Mouse (Mus musculus): ENCODE results near the gene Hddc3. TPM values are rescaled to one million over a fixed set of nuclear protein-coding genes. Genes with fewer than 3 reads are reported as not detected.

Gene Hddc3
- polyA plus RNA-seq (2015; fragmentation: Nextera tagmentation; extraction: Ambion mirVana) = 8.5 and 9.2 TPM in 2 replicates

- TF ChIP-seq EP300 (IDR thresholded peaks at IDR 0.05) = no peak
- peak; percentile 86 for TF ChIP-seq CTCF (IDR thresholded peaks at IDR 0.05)
- H3K36me3 ChIP-seq (ENCODE audit: insufficient read depth, low read length) = no peaks in the 10 kb centered on the region
- H3K4me1 ChIP-seq (ENCODE audit: insufficient read depth, low read depth, low read length) = peaks cover 15% of the 10 kb centered on the region; the same call in 1 of the 2 replicates
- peak within 1 kb of the TSS; percentile 81 for H3K4me2 ChIP-seq (replicated peaks; ENCODE audit: low read depth, low read length)
- no peaks in the 10 kb centered on the region for H3K9me3 ChIP-seq (ENCODE audit: low read length)
- ATAC-seq (peak; percentile 38), DNase-seq (ENCODE audit: low spot score) (peak; percentile 96)
- H3K4me3 ChIP-seq (ENCODE audit: low read depth, low read length) = peak within 1 kb of the TSS; percentile 50
- no peaks in the 10 kb centered on the region for H3K27me3 ChIP-seq (replicated peaks; ENCODE audit: insufficient read depth, low read length)
- H3K9ac ChIP-seq (replicated peaks; ENCODE audit: low read depth) = peak within 1 kb of the TSS; percentile 56
- WGBS = 2% methylated on average over 25 of the region's 25 CpGs
- peak within 1 kb of the TSS; percentile 66 for H3K27ac ChIP-seq (ENCODE audit: low read length)
These were observed at the start of gene Hddc3 for GRCm38 (mm10) chr7:80342858-80343257. TSS of gene Hddc3 (plus strand) at chr7:80343104.

DNA sequence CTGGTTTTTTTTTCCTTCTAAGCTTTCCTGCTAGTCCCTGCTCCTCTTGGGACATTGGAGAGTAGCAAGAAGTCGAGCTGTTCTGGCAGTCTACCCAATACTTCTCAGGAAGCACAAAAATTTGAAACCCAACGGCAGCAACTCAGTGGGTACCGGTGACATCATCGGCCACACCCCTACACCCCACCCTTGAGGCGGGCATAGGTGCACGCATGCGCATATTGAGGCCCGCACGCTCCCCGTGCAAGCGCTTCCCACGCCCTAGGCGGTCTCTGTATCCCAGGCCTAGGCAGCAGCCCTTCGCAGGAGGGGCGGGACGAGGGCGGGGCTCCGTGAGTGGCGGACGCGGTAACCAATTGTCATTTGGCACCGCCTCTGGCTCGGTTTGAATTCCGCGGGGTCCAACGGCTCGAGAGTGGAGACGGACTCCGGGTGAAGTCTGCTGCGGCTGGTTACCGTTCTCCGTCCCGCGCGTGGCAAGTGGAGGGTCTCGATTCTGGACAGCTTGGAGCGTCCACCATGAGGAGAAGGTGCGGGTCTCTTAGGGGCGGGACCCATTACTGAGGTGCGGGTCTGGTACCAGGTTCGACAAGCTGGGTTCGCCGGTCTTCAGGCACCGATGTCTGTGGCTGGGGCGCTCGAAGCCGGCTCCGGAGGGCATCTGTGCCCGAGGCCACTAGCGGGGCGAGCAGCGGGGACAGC lies 48.7 kb upstream of the Hddc3 start, which contains the start of gene Prc1:
Gene Prc1, plus strand, starts transcription at position 389 of the 702 bp plus-strand sequence.
- H3K4me2 ChIP-seq (replicated peaks; ENCODE audit: low read depth, low read length) = peak within 1 kb of the TSS; percentile 84
- peak within 1 kb of the TSS; percentile 40 for H3K9ac ChIP-seq (replicated peaks; ENCODE audit: low read depth)
- peak; percentile 3; the same call in 1 of the 2 replicates for TF ChIP-seq CTCF (IDR thresholded peaks at IDR 0.05)
- no peak for TF ChIP-seq EP300 (IDR thresholded peaks at IDR 0.05)
- no peaks in the 10 kb centered on the region; the same call in 1 of the 2 replicates for H3K4me1 ChIP-seq (ENCODE audit: insufficient read depth, low read depth, low read length)
- no peaks in the 10 kb centered on the region for H3K36me3 ChIP-seq (ENCODE audit: insufficient read depth, low read length)
- ATAC-seq (peak; percentile 100), DNase-seq (ENCODE audit: low spot score) (peak; percentile 98)
- under 1% methylated on average over 51 of the region's 52 CpGs for WGBS
- H3K27me3 ChIP-seq (replicated peaks; ENCODE audit: insufficient read depth, low read length) = no peaks in the 10 kb centered on the region
- no peaks in the 10 kb centered on the region for H3K9me3 ChIP-seq (ENCODE audit: low read length)
- H3K4me3 ChIP-seq (ENCODE audit: low read depth, low read length) = peak within 1 kb of the TSS; percentile 62
- H3K27ac ChIP-seq (ENCODE audit: low read length) = peak within 1 kb of the TSS; percentile 66

- Histone ChIP-seq H3K27me3 (replicated peaks; ENCODE audit: insufficient read depth, low read length) (no peaks in the 10 kb centered on the region), H3K4me2 (replicated peaks; ENCODE audit: low read depth, low read length) (peak overlapping the region; percentile 84), H3K4me1 (ENCODE audit: insufficient read depth, low read depth, low read length) (no peaks in the 10 kb centered on the region; the same call in 1 of the 2 replicates), H3K9ac (replicated peaks; ENCODE audit: low read depth) (peak overlapping the region; percentile 40), H3K4me3 (ENCODE audit: low read depth, low read length) (peak overlapping the region; percentile 62), H3K36me3 (ENCODE audit: insufficient read depth, low read length) (no peaks in the 10 kb centered on the region), H3K27ac (ENCODE audit: low read length) (0 out of 2 replicates have a peak overlapping the region, but pooled peaks have one; percentile 6), H3K9me3 (ENCODE audit: low read length) (no peaks in the 10 kb centered on the region)
- 4% methylated on average over 37 of the region's 37 CpGs for WGBS
- TF ChIP-seq CTCF (IDR thresholded peaks at IDR 0.05) (no peak), EP300 (IDR thresholded peaks at IDR 0.05) (no peak)
- peak; percentile 53 for ATAC-seq
- DNase-seq (ENCODE audit: low spot score) = peak; percentile 50
These were observed 47.9 kb upstream of the Hddc3 start for GRCm38 (mm10) chr7:80294764-80295648.

- H3K4me1 ChIP-seq (ENCODE audit: insufficient read depth, low read depth, low read length) = no peaks in the 10 kb centered on the region; the same call in 1 of the 2 replicates
- no peak overlapping the region for H3K4me3 ChIP-seq (ENCODE audit: low read depth, low read length)
- no peak overlapping the region for H3K27ac ChIP-seq (ENCODE audit: low read length)
- no peak overlapping the region for H3K9ac ChIP-seq (replicated peaks; ENCODE audit: low read depth)
- ATAC-seq (no peak), DNase-seq (ENCODE audit: low spot score) (no peak)
- no peaks in the 10 kb centered on the region for H3K36me3 ChIP-seq (ENCODE audit: insufficient read depth, low read length)
- WGBS = 88% methylated on average over 6 of the region's 6 CpGs
- H3K4me2 ChIP-seq (replicated peaks; ENCODE audit: low read depth, low read length) = no peak overlapping the region
- no peaks in the 10 kb centered on the region for H3K27me3 ChIP-seq (replicated peaks; ENCODE audit: insufficient read depth, low read length)
- H3K9me3 ChIP-seq (ENCODE audit: low read length) = no peaks in the 10 kb centered on the region
- TF ChIP-seq CTCF (IDR thresholded peaks at IDR 0.05) (no peak), EP300 (IDR thresholded peaks at IDR 0.05) (no peak)
These were observed 46.4 kb upstream of the Hddc3 start for GRCm38 (mm10) chr7:80296462-80296861.

- Histone ChIP-seq H3K4me1 (ENCODE audit: insufficient read depth, low read depth, low read length) (no peaks in the 10 kb centered on the region; the same call in 1 of the 2 replicates), H3K4me3 (ENCODE audit: low read depth, low read length) (no peak overlapping the region), H3K27me3 (replicated peaks; ENCODE audit: insufficient read depth, low read length) (no peaks in the 10 kb centered on the region), H3K27ac (ENCODE audit: low read length) (no peak overlapping the region), H3K4me2 (replicated peaks; ENCODE audit: low read depth, low read length) (no peak overlapping the region), H3K36me3 (ENCODE audit: insufficient read depth, low read length) (no peaks in the 10 kb centered on the region), H3K9ac (replicated peaks; ENCODE audit: low read depth) (no peak overlapping the region), H3K9me3 (ENCODE audit: low read length) (no peaks in the 10 kb centered on the region)
- no peak for DNase-seq (ENCODE audit: low spot score)
- no peak for ATAC-seq
- 68% methylated on average over 3 of the region's 3 CpGs for WGBS
- TF ChIP-seq EP300 (IDR thresholded peaks at IDR 0.05) = no peak
- no peak for TF ChIP-seq CTCF (IDR thresholded peaks at IDR 0.05)
These were observed 45.9 kb upstream of the Hddc3 start for GRCm38 (mm10) chr7:80297041-80297440.

DNA sequence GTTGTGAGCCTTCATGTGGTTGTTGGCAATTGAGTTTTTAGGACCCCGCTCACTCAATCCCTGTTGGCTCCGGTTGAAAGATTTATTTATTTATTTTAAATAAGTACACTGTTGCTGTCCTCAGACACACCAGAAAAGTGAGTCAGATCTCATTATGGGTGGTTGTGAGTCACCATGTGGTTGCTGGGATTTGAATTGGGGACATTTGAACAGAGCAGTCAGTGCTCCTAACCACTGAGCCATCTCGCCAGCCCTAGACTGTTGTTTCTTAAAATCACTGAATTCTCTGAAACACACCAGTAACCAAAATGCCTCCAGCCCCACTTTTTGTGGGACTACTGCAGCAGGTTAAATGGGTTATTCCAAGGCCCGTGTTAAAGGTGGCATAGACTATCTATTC lies 44.1 kb upstream of the Hddc3 start:
- WGBS = 91% methylated on average over 4 of the region's 4 CpGs
- ATAC-seq = no peak
- Histone ChIP-seq H3K9me3 (ENCODE audit: low read length) (no peaks in the 10 kb centered on the region), H3K4me3 (ENCODE audit: low read depth, low read length) (no peak overlapping the region), H3K9ac (replicated peaks; ENCODE audit: low read depth) (no peak overlapping the region), H3K27me3 (replicated peaks; ENCODE audit: insufficient read depth, low read length) (no peaks in the 10 kb centered on the region), H3K27ac (ENCODE audit: low read length) (no peak overlapping the region), H3K36me3 (ENCODE audit: insufficient read depth, low read length) (no peaks in the 10 kb centered on the region), H3K4me1 (ENCODE audit: insufficient read depth, low read depth, low read length) (no peaks in the 10 kb centered on the region; the same call in 1 of the 2 replicates), H3K4me2 (replicated peaks; ENCODE audit: low read depth, low read length) (no peak overlapping the region)
- TF ChIP-seq EP300 (IDR thresholded peaks at IDR 0.05) (no peak), CTCF (IDR thresholded peaks at IDR 0.05) (no peak)
- no peak for DNase-seq (ENCODE audit: low spot score)

Data from lung, postnatal 0 days (tissue).